Mouse (Mus musculus): ENCODE results near the gene Gm7879.
"Not testable (repeated sequence)": the region's sequence is repeated elsewhere in the genome, so short reads cannot be mapped to it uniquely, and the experiment has no call there.

Gene Gm7879

GRCm38 (mm10) chr5:43912844-43913243 lies at the start of gene Gm7879:
Gene Gm7879, plus strand, starts transcription at chr5:43913144.
- DNase-seq: not testable (repeated sequence)

- DNase-seq: no peak
These were observed 49.3 kb upstream of the Gm7879 start for GRCm38 (mm10) chr5:43863642-43864041.

- DNase-seq: no peak
These were observed 47.6 kb upstream of the Gm7879 start for GRCm38 (mm10) chr5:43865316-43865715.

- DNase-seq: no peak
These were observed 44.7 kb upstream of the Gm7879 start, which contains the start of gene Cd38 for GRCm38 (mm10) chr5:43868253-43868652. Gene Cd38, plus strand, starts transcription at chr5:43868553.

GRCm38 (mm10) chr5:43868711-43869600 lies 44.0 kb upstream of the Gm7879 start:
- peak; percentile 26 to 39 for DNase-seq

GRCm38 (mm10) chr5:43871845-43872244 lies 41.1 kb upstream of the Gm7879 start:
- no peak for DNase-seq

- DNase-seq: no peak
These were observed 40.3 kb upstream of the Gm7879 start for GRCm38 (mm10) chr5:43872652-43873051.

GRCm38 (mm10) chr5:43882034-43882433 lies 30.9 kb upstream of the Gm7879 start:
- no peak for DNase-seq

GRCm38 (mm10) chr5:43885060-43885820 lies 27.7 kb upstream of the Gm7879 start:
- no peak for DNase-seq

- peak; percentile 10 to 21 for DNase-seq
These were observed 20.6 kb upstream of the Gm7879 start for GRCm38 (mm10) chr5:43892386-43892785.

- no peak for DNase-seq
These were observed 18.8 kb upstream of the Gm7879 start for GRCm38 (mm10) chr5:43894113-43894512.

- DNase-seq: no peak
These were observed 17.0 kb upstream of the Gm7879 start for GRCm38 (mm10) chr5:43895931-43896330.

GRCm38 (mm10) chr5:43904685-43905084 lies 8.3 kb upstream of the Gm7879 start:
- DNase-seq: no peak

GRCm38 (mm10) chr5:43909213-43909612 lies 3.7 kb upstream of the Gm7879 start:
- DNase-seq: no peak

GRCm38 (mm10) chr5:43910006-43910405 lies 2.9 kb upstream of the Gm7879 start:
- no peak for DNase-seq

GRCm38 (mm10) chr5:43915261-43915886 lies 2.4 kb downstream of the Gm7879 start:
- no peak for DNase-seq

- DNase-seq: no peak
These were observed 8.9 kb downstream of the Gm7879 start for GRCm38 (mm10) chr5:43921877-43922276.

GRCm38 (mm10) chr5:43923933-43924332 lies 11.0 kb downstream of the Gm7879 start:
- peak; percentile 37 to 43 for DNase-seq

GRCm38 (mm10) chr5:43927729-43928128 lies 14.8 kb downstream of the Gm7879 start:
- DNase-seq: no peak

- DNase-seq: no peak
These were observed 20.3 kb downstream of the Gm7879 start for GRCm38 (mm10) chr5:43933269-43933668.

- no peak for DNase-seq
These were observed 34.5 kb downstream of the Gm7879 start for GRCm38 (mm10) chr5:43947330-43947977.

- DNase-seq: peak; percentile 4 to 6
These were observed 35.3 kb downstream of the Gm7879 start for GRCm38 (mm10) chr5:43948111-43948743.
